Mouse (Mus musculus): ENCODE results near the gene Izumo4.

The Izumo4 gene

GRCm38 (mm10) chr10:80701721-80702535, at the start of gene Izumo4, which contains the start of gene Mob3a:
Gene Izumo4, plus strand, starts transcription at chr10:80702184.
Gene Mob3a, minus strand, starts transcription at chr10:80701977.
- peak; percentile 100 for DNase-seq (ENCODE audit: low read depth, low spot score)

- DNase-seq (ENCODE audit: low read depth, low spot score): no peak
Observed at GRCm38 (mm10) chr10:80653156-80653720, 48.7 kb upstream of the Izumo4 start.

GRCm38 (mm10) chr10:80654866-80655265, 47.1 kb upstream of the Izumo4 start:
- DNase-seq (ENCODE audit: low read depth, low spot score): no peak

- DNase-seq (ENCODE audit: low read depth, low spot score): no peak
Observed at GRCm38 (mm10) chr10:80655406-80656129, 46.4 kb upstream of the Izumo4 start.

- peak; percentile 93 for DNase-seq (ENCODE audit: low read depth, low spot score)
Observed at GRCm38 (mm10) chr10:80656130-80656862, 45.7 kb upstream of the Izumo4 start.

GRCm38 (mm10) chr10:80656863-80657623, 44.9 kb upstream of the Izumo4 start, which contains the start of gene Btbd2:
Gene Btbd2, minus strand, starts transcription at chr10:80657071.
- DNase-seq (ENCODE audit: low read depth, low spot score): peak; percentile 50

GRCm38 (mm10) chr10:80658194-80658840, 43.7 kb upstream of the Izumo4 start:
- peak; percentile 85 for DNase-seq (ENCODE audit: low read depth, low spot score)

- peak; percentile 87 for DNase-seq (ENCODE audit: low read depth, low spot score)
Observed at GRCm38 (mm10) chr10:80658841-80659202, 43.2 kb upstream of the Izumo4 start.

- peak; percentile 72 for DNase-seq (ENCODE audit: low read depth, low spot score)
Observed at GRCm38 (mm10) chr10:80659213-80659612, 42.8 kb upstream of the Izumo4 start.

GRCm38 (mm10) chr10:80661149-80661548, 40.8 kb upstream of the Izumo4 start:
- DNase-seq (ENCODE audit: low read depth, low spot score): peak; percentile 73

GRCm38 (mm10) chr10:80663485-80664196, 38.3 kb upstream of the Izumo4 start:
- DNase-seq (ENCODE audit: low read depth, low spot score): peak; percentile 44

- peak; percentile 64 for DNase-seq (ENCODE audit: low read depth, low spot score)
Observed at GRCm38 (mm10) chr10:80664197-80665015, 37.6 kb upstream of the Izumo4 start.

- DNase-seq (ENCODE audit: low read depth, low spot score): peak; percentile 49
Observed at GRCm38 (mm10) chr10:80665016-80665380, 37.0 kb upstream of the Izumo4 start.

GRCm38 (mm10) chr10:80665459-80665858, 36.5 kb upstream of the Izumo4 start:
- no peak for DNase-seq (ENCODE audit: low read depth, low spot score)

- no peak for DNase-seq (ENCODE audit: low read depth, low spot score)
Observed at GRCm38 (mm10) chr10:80665981-80666733, 35.8 kb upstream of the Izumo4 start.

GRCm38 (mm10) chr10:80666837-80667412, 35.1 kb upstream of the Izumo4 start:
- DNase-seq (ENCODE audit: low read depth, low spot score): no peak

GRCm38 (mm10) chr10:80668614-80669013, 33.4 kb upstream of the Izumo4 start:
- no peak for DNase-seq (ENCODE audit: low read depth, low spot score)

GRCm38 (mm10) chr10:80669018-80669417, 33.0 kb upstream of the Izumo4 start:
- no peak for DNase-seq (ENCODE audit: low read depth, low spot score)
